Mouse (Mus musculus) adrenal gland, postnatal 25 days (tissue): ENCODE data around the gene Gm9922. TPM values are rescaled to one million over a fixed set of nuclear protein-coding genes. Genes with fewer than 3 reads are reported as not detected.

Source experiments
- DNase-seq: peaks from one replicate; pipeline ENCODE4 v3.0.0; 2021; ENCODE audit warnings: mixed read lengths
- long read RNA-seq: library from polyadenylated mRNA; stranded (forward); transcript quantifications from one replicate; pipeline ENCODE4 v2.0.0, GENCODE M21; 2021
- total RNA-seq: library from RNA; stranded (reverse); gene quantifications from 2 replicates; pipeline ENCODE4 v1.2.3, GENCODE M21; 2021

The Gm9922 gene
- 2.6 and 4.3 TPM in 2 replicates for total RNA-seq
- long read RNA-seq, partial matches to known transcripts: 0 of 1 reads
- long read RNA-seq, other reads (novel, unspliced or antisense): 0 of 1 reads

DNA sequence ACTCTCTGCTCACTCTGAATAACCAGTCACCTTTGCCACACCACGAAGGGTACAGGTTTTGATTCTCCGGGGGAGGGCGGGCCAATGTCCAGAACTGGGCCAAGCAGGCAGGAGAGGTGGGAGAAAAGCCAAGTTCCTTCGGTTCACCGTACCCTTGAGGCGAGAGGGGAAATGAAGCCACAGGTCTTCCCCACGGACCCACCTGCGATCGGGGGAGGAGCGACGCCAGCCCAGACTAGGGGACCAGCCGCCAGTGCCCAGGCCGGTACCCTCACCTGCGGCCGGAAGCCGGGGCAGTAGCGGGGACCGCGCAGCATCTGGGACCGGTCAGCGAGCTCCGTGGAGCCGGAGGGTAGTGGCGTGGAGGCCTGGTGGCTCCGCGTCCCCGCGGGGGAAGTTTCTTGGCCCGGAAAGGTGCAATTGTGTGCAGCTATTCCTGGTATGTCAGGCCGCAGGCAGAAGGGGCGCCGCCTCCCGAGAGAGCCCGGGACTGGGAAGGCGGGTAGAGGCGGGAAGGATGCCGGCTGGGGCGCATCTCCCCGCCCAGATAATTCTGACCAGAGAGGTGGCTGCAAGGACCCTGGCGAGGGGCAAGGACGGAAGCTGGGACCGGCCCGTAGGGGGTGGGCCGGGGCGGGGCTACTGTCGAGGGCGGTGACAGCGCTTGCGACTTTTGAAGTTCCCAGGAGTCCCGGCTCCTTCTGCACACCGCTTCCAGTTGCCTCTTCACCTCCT lies at the start of gene Gm9922, which contains the start of gene Lmo7:
Gene Gm9922 (minus strand): TSS at position 578 of the 735 bp plus-strand sequence.
Gene Lmo7 (plus strand): TSS at position 721 of the 735 bp plus-strand sequence.
- DNase-seq: peak; percentile 86

DNA sequence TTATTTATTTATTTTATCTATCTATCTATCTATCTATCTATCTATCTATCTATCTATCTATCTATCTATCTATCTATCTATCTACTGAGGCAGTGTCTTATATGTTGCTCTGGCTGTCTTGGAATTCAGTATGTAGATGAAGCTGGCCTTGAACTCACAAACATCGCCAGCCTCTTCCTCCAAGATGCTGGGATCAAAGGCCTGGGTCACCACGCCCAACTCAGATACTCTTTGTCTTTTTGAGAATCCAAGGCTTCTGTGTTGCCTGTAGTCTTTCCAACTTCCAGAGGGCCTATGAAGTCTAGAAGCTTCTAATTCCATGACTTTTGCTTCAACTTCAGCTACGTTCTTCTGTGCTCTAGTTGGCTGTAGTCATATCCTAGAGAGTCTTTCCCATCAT lies 48.8 kb upstream of the Gm9922 start:
- DNase-seq: no peak

DNA sequence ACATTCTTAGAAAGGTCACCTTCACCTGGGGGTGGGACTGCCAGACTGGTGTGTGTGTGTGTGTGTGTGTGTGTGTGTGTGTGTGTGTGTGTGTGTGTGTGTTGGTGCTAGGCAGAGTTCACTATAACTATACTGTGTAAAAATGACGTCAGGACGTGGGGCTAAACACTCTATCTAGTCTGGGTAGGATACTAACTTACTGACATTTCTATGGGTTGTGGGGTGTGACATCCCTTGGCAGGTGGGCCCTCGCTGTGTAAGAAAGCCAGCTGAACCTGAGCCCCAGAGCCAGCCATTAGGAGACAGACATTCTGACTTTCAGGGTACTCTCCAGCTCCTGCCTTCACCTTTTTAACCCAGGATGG lies 47.5 kb upstream of the Gm9922 start:
- DNase-seq: no peak

DNA sequence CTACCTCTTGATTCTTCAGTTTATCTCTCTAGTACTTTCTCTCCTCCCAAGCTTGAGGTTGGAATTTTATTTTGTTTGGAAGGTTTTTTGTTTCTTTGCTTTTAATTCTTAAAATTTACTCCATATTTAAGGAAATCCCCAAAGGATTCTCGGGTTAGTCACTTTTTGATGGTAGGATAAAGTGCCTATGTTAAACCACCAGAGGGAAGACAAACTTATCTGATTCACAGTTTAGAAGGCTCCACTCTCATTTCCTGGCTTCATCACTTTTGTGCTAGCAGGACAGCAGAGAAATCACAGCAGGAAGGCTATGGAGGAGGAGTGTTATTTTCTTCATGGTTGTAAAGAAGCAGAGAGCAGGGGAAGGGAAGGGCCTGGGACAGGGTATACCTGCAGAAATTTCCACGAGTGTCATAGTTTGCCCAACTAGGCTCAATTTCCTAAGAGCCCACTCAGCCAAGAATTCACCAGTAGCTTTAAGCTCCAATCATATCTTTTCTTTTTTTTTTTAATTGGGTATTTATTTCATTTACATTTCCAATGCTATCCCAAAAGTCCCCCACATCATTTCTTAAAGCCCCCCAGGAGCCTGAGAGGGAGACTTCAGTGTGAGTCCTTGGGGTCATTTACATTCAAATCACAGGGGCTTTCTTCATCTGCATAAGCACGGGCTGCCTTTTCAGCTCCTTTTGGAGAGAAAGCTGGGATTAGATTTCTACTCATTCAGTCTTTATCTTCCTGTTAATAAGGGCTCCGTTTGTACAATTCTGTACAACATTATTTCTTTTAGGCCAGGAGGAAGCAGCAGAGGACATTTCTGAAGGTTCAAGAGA lies 46.9 kb upstream of the Gm9922 start:
- DNase-seq: no peak

DNA sequence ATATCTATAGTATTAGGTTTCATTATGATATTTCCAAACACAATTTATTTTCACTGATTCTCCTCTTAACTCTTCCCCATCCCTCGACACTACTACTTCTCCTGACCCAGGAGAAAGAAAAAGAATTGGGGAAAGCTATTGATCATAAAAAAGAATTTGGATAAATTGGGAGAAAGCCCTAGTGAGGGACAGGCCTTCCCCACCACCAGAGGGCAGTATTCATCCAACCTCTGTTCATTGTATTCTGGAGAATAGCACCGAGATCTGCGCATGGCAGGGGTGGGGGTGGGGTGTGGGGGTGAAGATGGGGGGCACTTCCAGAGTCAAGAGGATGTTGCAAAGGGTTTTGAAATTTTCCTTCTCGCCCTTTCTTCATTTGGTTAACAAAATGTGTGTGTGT lies 45.0 kb upstream of the Gm9922 start:
- no peak for DNase-seq

DNA sequence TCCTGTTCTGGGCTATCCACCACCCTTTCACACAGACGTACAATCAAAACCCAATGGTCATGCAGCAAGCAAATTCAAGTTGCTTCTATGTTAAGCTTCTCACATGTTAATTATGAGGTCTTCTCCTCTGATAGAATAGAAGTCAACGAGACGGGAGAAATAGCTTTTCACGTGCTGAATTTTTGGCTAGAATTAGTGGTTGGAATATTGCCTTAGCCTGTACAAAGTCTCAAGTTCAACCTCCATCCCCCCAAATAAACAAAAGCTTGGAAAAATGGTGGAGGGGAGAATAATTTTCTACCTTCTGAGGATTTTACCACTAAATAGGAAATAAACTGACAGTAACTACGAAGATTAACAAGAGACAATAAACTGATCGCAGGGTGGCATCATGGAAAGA lies 42.1 kb upstream of the Gm9922 start:
- DNase-seq: no peak

DNA sequence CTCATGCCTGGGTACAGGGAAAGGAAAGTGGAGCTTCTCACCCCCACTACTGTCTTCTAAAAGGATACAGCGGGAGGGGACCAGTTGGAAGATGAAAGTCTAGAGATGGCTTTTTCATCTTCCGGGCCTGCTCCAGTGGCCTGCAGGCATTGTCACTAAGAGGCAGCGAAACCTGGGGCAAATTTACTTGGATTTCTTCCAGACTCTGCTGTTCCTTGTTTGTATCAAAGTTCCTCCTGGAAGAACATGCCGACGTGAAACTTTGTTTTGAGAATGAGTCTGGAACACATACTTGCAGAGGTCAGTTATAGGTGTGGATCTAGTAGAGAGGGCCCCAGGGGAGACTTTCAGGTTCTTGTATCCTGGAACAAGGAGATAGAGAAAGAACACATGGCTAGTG lies 41.7 kb upstream of the Gm9922 start:
- no peak for DNase-seq

DNA sequence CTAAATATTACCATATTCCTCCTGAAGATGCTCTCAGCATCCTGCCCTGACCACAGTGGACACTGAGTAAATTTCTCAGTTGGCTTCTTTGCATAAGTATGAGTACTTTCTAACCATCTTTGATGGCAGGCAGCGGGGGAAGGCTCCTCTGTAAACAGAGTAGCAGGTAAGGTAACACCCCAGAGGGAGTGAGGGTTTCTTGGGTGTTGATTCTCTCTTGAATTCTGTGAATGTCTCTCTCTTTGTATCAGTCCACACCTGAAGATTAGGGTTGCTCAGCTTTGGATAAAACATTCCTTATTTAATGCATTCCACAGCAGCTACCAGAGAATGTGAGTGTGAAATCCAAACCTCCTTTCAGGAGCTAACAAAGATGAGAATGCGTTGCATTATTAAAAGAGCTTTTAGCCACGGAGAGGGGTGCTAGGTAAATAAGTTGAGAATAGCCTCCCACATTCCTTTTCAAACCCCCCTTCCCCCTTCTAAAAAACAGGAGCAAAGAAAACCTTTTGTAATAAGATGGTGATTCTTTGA lies 34.2 kb upstream of the Gm9922 start:
- no peak for DNase-seq

DNA sequence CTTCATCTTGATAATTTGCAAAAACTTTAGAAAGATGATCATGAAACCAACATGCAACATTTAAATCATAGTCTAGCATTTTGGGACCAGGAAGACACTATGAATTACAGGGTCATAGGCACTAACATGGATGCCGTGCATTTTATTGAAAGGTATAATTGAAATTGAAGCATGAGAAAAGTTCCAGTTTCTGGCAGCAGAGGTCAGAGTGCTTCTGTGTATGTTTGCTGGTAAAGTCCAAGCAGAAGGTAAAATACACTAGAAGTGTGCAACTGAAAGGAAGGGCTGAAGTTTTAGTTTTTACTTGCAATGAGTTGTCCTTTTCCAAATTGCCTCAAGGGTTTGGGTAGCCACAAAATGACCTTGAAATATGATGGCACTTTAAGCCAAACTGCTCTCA lies 32.7 kb upstream of the Gm9922 start:
- DNase-seq: no peak

DNA sequence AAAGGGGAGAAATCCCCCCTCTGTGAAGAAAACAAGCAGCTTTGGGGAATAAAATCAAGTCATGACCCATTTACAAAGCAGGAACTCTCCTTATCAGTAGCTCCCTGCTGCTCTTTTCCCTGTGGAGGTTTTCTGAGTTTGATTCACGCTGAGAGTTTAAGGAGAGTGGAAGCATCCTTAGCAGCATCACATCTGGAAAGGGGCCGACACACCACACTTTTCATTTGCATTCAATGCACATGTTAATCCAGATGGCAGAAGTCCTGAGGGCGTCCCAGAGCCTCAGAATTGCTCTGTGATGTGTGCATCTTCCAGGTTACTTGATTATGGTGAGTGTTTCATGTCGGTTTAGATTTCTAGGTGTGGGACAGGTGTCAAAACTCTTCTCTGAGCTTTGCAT lies 25.8 kb upstream of the Gm9922 start:
- no peak for DNase-seq

DNA sequence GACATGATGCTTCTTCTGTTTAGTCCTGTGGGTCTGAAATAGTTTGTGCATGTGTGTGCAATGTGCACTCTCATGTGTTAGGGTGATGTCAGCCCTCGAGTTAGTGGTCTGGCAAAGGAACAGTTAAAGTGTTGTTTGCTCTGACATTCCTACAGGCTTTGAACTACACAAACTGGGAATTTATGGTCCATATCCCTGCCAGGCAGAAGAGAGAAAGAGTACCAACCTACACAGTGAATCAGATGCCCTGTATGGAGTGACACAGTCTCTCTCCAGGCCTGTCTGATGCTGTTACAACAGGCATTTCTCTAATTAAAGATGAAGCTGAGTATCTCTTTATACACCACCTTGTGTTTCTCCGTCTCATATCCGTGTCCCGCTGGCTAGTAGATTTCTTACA lies 21.3 kb upstream of the Gm9922 start:
- DNase-seq: no peak

DNA sequence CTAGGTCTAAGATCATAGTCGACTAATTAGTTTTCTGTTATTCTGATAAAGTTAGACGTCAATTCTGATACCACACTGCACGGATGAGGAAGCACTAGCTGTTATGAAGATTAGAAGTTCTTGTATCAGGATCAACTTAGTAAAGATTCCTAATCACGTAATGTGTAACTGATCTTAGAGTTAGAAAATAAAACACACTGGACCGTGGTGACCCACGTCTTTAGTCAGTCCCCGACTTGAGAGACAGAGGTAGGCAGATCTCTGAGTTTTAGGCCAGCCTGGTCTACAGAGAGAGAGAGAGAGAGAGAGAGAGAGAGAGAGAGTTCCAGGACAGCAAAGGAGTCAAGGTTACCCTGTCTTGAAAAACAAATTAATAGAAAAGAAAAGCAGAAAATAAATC lies 18.8 kb upstream of the Gm9922 start:
- no peak for DNase-seq

DNA sequence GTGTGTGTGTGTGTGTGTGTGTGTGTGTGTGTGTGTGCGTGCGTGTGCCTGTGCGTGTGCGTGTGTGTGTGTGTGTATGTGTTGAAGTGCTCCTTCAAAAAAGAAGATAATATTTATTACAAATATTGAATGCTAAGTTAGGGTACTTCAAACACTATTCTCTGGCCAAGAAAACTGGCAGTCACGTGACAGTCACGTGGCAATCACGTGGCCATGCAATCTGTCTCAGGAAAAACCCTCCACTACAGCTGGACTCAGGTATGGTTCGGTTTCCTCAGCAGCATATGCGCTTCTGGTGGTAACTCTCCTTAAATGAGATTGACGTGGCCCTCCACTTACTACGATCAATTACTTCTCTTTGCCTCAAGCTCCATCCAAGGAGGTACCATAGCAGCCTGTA lies 18.2 kb upstream of the Gm9922 start:
- DNase-seq: no peak

DNA sequence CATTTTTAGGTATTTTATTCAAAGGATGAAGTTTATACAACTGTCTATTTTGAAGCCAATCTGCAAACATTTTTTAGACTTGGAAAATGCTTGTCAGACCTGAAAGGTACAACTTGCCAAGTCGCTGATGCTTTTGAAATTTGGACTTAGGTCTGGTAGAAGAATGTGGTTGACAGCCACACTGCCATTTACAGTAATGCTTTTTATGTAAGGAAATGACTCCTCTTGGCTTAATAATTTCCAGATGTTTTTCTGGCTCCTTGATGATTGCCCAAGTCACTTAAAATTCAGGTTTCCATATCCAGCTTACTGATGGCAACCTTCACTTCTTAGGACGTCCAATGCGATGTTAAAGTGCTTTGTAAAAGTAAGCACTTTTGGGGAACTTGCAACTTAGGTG lies 17.0 kb upstream of the Gm9922 start:
- DNase-seq: no peak

DNA sequence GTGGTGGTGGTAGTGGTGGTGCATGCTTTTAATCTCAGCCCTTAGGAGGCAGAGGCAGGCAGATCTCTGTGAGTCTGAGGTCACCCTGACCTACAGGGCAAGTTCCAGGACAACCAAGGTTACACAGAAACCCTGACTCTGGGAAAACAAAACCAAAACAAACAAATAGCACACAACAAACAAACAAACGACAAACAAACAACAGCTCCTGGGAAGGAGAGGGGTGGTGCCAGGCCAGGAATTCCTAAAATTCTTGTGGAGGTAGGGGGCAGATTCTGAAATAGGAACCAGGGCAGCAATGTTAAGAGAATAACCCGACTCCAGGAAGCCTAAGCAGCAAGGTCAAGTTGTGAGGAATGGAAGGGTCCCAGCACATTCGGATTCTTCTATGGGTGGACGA lies 7.9 kb upstream of the Gm9922 start:
- DNase-seq: no peak

DNA sequence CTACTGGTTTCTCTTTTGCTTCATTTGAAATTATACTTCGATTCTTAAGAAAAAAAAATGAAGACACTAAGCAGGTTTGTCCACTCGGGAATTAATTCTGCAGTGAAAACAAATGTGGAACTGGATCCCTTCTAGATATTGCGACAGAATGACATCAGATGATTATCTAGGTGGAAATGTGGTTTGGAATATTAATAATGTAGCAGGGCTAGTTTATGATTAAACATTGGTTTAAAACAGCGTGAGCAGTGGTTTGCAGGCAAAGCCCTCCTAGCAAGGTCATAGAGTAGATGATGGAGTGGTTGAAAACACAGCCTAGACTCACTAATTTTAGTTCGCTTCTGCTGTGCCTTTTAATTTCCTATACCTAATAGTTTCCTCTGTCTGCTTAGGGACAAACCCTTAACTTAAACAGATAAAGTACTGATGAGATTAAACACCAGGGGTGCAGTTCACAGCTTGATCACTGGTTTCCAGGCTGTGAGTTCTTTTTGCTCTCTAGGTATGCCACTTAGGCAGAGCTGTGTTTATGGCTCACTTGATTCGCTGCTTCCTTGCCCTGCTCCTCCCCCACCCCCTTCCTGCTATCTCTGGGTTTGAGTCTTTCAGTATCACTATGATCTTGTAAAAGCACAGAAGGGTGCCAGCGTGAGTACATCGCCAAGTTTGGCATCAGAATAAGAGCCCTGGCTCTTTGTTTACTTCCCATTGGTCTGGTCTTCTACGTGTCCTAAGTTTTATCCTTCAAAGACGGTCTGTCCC lies 4.1 kb upstream of the Gm9922 start:
- no peak for DNase-seq

DNA sequence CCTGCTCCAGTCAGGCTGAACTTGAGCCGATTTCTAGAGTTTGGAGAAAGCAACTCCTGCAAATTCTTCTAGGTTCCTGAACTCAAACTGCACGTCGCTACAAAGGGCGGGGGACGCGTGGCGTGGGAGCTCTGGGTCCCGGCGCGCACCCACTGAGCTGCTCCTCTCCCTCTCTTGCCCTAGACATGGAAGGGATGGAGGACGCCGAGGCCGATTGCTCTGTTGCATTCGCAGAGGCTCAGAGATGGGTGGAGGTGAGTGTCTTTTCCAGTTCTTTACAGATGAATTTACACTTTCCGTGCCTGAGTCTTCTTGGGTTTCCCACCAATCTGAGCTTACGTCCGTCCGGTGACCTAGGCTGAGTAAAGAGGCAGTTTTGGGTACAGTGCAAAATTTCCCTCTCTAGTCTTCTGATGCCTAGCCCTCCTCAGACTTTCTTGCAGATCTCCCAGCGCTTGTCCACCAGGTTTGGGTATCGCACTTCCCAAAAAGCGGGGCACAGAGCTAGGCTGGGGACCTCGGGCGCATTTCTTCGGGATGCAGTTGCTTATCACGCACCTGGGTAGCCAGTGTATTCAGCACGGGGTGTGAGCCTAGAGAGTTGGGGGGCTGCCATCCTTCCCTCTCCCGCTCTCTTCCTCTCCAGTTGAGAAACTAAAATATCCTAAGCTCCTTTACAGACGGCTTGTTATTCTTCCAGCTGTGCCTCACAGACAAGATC lies 518 bp upstream of the Gm9922 start:
- DNase-seq: no peak

DNA sequence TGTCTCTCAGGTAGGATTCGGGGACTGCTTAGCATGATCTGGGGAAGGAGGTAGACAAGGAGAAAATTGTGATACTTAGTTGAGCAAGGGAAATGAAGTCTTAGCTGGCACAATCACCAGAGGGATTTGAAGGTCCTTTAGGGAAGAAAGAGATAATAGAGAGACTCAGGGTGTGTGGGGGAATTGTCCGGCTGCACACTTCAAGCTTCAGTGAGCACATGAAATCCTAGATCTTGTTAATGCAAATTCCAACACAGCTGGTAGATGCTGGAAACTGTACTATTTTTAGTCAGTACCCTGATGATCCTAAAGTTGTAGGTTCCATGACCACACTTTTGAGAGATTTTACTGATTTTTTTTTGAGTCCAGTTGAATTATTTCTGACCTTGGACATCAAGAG lies 15.2 kb downstream of the Gm9922 start:
- DNase-seq: no peak

DNA sequence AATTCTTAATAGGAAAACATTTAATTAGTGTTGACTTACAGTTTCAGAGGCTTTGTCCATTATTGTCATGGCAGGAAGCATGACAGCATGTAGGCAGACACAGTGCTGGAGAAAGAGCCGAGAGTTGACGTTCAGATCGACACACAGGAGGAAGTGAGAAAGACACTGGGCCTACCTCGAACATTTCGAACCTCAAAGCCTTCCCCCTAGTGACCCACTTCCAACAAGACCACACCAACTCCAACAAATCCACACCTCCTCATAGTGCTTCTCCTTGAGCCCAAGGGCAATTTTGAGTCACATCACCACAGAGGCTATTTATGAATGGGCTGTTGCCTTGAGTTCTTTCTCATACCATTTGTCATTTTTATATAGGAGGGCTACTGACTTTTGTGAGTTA lies 22.5 kb downstream of the Gm9922 start:
- no peak for DNase-seq

DNA sequence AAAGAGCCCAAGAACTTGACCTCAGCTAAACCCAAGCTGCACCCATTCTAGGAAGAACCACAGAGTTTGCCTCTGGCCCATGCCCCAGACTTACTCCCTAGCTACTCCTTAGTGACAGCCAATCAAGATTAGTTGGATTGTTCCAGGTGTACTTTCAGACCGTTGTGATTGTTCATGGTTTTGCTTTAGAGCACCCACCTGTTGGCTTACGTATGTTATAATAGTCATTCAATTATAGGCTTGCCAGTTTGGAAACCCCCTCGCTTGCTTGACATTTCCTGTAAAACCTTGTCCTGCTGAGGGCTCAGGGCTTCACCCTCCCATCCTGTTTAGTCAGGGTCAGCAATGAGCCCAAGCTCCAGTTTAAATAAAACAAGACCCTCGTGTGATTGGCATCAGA lies 25.1 kb downstream of the Gm9922 start:
- DNase-seq: no peak

DNA sequence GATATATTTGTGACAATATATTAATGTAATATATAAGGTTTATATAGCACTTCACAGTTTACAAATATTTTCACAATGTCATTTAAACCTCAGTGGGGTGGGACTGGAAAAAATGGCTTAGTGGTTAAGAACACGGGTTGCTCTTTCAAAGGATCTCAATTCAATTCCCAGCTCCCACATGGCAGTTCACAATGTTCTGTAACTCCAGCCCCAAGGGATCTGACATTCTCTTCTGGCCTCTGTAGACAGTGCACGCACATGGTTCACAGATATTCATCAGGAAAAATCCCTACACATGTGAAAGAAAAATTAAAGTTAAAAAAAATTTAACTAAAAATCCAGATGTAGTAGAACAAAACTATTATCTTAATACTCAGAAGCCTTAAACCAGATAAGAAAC lies 41.2 kb downstream of the Gm9922 start:
- no peak for DNase-seq

DNA sequence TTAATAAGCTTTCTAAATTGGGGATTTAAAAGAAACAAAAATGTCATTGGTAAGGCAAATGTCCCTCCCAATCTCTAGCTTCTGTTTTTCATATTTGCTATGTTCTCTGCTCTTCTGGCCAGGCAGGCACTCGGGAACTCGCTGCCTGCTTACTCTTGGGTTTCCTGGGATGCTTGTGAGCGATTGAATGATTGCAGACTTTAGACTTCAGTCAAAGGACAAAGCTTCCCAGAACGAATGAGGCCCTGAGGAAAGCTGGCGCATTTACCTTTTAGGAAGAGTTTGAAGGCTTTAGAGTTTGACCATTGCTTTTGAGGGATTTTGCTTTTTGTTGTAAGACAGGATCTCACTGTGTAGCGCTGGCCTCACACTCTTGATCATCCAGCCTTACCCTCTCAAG lies 41.9 kb downstream of the Gm9922 start:
- DNase-seq: no peak
